Mouse (Mus musculus): ENCODE measurements at regions not wholly inside any gene's neighbourhood (a gene's known extent, or its start where the extent isn't known, plus 50 kb on each side); places are given as distances from the start of the nearest gene placed in this dataset.

DNA sequence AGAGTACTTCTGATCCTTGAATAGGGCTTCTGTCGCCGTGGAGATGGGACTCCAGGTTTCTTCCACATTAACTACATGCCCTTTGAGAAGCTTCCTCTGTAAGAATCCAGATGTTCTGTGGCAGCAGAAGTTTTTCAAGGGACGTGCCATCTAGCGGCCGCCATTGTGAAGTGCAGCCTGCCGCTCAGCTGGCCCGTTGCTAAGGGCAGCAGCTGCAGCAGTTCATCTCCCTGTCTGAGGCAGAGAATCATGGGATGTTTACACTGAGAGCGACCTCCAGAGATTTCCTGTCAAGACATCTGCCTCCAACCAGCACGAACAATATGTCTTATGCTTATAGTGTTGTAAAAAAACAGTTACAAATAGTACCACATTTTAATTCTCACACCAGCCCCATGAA lies 395.0 kb upstream of the Plxna2 start:
- DNase-seq (ENCODE audit: low spot score in 2 of 2): peak; percentile 62 to 69

DNA sequence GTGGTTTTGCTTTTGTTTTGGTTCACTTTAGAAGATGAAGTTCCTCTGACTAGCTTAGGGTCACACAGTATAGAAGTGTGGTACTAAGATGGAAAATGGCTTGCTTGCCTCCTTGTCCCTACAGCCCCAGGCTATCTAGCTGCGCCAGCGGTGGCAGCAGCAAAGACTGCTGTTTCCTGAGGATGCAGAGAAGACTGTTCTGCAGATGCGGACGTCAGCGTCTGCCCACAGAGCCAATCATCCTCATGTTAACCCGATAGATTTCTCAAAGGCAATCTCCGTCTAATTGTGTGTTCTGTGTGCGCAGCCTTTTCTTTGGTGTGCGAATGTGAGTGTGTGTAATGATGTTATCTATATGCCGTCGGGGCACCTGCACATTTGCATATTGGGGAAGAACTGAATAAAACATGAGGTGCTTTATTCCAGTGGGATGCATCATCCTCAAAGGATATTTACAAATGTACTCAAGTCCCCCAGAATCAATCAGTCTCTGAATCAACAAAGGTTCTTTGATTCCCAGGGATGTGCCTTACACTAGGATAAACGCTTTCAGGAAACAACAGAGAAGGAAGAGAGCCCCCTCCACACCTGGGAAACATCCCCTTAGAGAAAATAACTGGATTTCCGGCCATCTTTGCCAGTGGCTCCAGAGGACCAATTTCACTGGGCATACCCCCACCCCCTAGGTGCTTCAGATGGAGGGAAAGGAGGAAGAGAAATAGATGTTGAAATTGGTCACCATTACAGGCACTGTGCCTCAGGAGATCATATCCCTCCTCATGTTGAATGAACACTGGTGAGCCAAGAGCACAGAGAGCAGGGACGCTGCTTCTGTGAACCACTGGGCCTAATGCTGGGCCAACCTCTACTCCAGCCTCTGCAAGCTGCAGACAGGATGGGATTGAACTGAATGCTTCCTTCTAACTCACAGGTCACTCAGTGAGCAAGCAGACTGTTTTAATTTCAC lies 409.7 kb upstream of the Plxna2 start:
- no peak for DNase-seq (ENCODE audit: low spot score in 2 of 2)

DNA sequence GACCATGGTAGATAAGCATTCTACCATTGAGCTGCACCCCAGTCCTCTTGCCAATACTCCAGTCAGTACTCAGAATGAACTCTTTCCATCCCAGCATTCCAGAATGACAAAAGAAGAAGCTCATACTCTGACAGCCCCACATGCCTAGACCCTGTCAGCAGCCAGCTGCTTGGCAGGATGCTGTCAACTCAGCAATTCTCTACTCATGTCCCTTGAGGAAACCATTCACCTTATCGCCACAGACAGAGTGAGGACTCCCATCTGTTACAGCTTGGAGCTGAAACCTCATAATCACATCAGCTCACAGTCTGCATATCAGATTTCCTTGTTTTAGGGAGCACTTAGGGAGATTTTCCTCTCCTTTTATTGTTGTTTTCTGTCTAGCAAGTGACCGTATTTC lies 420.5 kb upstream of the Plxna2 start:
- DNase-seq (ENCODE audit: low spot score in 2 of 2): no peak

DNA sequence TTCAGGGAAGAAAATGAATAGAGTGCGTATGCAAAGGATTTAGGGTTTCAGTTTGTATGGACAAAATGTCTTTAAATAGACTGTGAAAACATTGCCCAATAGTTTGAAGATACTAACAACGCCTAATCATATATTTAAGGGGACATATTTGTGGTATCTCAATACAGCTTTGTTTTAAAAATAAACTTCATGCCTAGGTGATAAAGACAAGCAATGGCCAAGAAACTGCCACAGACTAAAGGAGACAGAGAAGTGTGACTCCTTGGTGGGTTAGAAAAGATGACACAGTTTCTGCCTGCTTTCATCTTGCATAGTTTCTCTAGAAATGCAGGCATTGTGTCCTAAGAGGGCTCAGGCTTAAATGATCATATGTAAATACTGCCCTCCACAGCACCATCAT lies 435.7 kb upstream of the Plxna2 start:
- DNase-seq (ENCODE audit: low spot score in 2 of 2): no peak

DNA sequence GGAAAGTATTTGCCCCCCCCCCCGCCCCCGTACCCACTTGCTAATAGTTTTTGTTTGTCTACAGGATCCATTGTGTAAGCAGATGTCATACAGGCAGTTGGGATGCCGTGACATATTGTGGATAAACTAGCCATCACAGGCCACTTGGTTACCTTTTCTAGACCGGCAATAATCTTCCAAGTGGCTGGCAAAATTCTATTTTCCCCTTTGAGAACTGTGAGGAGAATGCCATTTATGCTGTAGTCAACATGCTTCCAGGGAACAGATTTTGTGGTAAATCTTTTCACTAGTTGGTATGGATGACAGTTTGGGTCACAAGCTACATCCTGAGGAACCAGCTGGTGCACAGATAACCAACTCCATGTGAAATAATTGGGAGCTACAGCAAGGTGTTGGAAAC lies 456.5 kb upstream of the Plxna2 start:
- no peak for DNase-seq (ENCODE audit: low spot score in 2 of 2)

DNA sequence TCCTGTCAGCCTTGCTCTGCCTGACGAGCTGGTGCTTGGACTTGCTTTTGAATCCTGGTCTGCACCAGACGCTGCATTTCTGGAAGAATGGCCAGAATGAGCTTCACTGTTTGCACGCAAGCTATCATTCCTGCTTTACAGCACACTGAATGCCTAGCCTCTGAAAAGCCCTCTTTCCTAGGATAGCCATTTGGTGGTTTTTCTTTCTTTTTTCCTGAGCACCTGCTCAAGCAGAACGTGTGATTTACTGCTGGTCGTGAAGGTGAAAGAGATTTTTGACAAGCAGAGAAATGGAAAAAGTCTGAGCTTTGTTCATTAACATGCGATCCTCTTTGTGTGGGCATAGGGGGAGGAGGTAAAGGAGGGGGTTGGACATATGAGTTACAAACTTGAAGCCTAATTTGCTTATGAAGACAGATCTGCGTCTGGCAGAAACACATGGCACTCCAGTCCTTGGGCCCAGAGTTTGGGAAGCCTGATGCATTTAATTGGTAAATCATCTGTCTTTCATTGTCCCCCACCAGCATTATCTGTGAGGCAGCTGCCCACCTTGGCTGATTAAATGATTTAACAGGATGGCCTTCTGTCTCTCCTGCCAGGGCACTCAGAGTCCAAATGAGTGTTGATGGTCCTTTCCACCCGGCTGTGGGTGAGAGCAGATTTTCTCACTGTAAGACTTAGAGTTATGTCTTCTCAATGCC lies 457.1 kb upstream of the Plxna2 start:
- no peak for DNase-seq (ENCODE audit: low spot score in 2 of 2)

DNA sequence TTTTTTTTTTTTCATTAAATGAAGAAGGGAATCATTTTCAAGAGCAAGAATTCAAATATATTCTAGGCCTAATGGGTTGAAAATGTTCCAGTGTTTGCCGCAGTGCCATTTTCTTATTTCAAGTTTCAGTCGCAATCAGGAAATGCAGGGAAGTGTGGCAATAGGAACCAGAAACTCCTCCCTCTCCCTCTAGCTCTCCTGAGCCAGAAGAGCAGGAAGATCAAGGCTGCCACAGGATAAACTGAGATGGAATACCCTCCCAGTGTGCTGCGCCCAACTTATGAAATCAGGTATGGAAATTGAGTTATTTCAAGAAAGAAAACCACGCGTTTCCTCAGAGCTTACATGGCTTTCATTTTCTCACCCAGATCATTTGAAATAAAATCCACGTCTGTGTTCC lies 460.8 kb upstream of the Plxna2 start:
- no peak for DNase-seq (ENCODE audit: low spot score in 2 of 2)

DNA sequence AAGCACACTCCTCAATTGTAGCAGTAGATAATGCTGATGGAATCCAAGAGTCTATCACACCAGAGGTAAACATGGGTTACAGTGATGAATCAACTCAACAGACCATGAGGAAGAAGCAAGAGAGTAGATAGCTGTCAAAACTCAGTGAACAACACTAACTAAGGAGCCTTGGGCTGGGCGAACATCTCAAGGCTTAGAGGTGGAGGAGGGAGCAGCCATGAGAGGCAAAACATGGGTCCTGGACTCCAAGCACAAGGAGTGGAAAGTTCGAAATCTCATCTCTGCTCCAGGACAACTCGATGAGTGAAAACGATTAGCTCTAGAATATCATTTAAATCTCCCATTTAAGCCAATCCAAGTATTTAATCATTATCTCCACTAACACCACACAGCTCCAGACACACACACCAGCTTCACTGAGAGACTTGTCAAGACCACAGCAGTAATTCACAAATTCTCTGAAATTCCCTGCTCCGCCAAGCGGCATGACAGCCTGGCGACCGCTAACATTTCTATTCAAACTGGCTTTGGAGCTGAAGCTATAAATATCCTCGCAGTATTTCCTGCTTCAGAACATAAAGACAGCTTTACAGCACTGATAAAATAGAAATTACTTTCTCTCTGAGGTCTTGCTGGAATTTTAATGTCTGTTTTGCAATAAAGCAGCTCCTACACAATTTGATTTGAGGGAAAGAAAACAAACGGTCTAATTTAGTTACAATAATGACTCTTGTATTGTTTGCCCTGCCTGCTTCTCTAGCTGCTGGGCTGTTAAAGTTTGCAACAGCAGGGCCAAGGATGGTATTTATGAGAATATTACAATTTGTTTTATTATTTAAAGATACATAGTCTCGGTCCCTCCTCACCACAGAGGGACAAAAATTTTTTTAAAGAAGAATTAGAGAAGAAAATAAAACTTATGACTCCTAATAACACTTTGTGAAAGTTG lies 469.3 kb upstream of the Plxna2 start:
- DNase-seq (ENCODE audit: low spot score in 2 of 2): no peak

DNA sequence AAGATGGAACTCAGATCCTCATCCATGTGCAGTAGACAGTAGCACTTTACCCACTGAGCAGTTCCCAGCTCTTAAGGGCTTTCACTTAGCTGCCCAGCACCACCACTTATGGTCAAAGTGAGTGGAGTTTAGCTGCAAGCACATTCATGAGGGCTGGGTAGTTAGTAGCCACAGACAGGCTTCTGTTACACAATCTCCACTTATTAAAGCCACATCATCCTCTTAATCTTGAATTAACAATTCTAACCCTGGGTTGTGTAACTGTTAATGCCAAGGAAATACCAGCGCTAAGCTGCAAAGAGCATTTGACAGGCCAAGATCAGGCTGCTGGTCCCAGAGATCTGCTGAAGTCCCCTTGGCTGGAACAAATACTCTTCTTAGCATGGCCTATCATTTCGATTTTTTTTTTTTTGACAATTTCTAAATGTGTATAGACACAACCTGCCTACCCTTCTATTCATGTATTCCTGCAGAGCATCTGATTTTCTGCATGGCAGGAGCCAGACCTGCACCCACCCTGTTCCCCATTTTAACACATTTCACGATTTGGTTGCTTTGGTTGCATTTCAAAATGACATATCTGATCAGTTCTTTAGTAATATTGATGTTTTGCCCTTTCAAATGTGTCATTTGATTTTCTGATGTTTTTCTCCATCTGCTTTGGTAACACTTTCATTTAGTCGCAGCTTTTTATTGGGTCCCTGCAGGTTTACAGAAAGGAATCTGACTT lies 500.2 kb upstream of the Plxna2 start:
- DNase-seq (ENCODE audit: low spot score in 2 of 2): no peak

DNA sequence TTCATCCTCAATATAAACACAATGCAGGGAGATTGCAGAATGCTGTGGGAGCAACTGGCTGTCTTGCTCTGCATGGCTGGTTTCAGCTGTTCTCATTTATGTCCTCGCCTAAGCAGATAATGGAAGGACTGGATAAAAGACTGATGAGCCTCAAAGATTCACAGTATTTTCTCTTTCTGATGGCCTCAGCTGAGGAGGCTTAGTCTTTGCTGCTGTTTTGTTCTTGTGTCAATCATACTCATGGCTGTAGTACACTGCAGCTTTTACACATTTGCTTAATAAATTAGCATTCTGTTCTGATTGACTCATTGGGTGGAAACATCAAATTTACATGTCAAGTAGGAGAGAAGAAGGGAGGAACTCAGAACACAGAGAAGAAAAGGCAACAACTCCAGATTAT lies 503.6 kb upstream of the Plxna2 start:
- no peak for DNase-seq (ENCODE audit: low spot score in 2 of 2)

DNA sequence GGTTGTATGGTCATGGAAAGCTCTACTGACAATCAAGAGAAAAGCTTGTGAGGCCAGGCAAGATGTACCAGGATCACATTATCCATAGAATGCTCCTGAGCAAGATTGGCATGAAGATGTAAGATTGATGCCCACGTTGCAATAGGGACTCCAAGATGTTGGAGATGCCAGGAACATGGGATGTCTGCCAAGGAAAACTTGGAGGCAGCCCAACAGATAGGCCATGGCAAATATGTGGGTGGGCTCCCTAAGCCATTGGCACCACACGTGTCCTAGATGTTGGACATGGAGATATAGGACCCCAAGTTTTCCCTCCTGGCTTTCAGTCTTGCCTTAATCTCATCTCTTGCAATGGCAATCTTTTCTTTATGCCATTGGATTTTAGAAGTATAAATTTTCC lies 506.1 kb upstream of the Plxna2 start:
- DNase-seq (ENCODE audit: low spot score in 2 of 2): no peak

DNA sequence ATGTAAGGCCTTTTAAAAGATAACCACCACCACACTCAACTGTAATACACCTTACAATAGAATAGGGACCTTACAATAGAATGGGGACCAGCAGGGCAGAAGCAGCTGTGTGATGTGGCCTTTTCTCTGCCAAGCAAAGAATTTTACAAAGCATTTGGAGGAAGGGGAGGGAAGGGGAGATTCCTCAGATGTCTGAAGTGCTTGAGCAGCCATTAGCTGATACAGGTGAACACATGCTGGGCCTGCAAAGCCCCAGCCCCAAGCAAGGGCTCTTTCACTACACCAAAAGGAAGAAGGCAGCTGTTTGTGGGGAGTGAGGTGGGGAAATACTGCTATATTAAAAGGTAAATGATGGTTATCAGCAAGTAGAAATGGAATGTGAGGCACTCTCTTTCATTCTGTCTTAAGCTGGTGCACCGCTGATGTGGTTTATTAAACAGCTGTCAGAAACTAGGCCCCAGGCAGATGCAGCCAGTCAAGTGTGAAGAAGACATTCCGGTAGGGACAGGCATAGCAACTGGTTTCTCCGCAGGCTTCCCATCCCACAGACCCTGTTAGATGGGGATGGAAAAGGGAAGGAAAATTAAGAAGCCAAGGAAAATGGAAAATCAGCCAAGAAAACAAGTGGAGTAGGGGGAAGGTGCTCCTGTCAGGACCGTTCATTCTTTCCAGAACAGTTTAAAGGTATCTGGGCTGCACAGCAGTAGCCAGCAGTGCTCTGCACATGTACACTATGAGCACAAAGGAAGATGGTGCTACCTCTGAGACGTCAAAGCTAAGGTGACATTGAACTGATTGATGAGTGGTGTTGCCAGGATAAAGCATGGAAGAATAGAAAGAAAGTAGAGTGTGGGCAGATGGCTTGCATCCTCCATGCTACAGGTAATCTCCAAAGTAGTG lies 508.6 kb upstream of the Plxna2 start:
- DNase-seq (ENCODE audit: low spot score in 2 of 2): no peak

DNA sequence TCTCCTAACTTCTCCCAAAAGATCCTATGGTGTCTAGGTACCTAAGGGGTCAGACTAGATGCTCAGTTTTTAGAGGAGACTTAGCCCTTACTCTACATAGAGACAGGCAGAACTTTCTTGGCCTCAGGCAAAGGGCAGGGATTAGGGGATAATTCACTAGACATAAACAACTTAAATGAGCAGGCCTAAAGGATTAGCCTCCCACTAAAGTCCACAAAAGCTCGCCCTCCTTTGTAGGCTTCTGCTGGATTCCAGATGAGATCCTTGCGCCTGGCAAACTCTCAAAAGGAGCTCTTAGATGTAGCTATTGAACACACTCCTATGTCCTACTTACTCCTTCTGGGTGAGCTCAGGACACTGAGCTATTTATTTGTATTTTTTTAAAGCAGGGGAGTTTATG lies 509.9 kb upstream of the Plxna2 start:
- DNase-seq (ENCODE audit: low spot score in 2 of 2): no peak

DNA sequence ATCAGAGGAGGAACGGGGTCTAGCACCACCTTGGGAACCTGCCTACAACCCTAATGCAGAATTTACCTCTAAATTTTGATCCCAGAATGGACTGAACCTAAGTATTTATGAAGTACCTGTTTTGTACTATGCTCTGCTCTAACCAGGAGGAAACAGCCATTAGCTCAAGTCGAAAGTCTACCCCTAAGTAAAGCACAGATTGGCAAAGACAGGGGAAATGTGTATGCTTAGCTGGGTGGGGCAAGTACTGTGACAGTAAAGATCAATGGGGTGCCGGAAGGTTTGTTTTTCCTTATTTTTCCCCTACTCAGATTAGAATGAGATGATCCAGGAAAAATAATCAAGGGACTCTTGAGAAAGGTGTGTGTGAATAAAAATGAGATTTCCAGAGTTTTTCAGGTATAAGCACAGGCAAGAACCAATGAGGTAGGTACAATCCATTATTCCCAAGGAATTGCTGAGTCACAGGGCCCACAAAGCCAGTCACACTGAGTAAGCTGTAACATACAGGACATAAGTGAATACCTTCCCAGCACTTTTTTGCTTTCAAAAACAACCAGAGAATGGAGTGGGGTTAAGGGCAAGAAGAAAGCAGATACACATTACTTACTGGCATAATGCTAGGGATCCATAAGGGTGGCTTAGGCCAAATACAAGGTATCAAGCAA lies 510.6 kb upstream of the Plxna2 start:
- DNase-seq (ENCODE audit: low spot score in 2 of 2): no peak

DNA sequence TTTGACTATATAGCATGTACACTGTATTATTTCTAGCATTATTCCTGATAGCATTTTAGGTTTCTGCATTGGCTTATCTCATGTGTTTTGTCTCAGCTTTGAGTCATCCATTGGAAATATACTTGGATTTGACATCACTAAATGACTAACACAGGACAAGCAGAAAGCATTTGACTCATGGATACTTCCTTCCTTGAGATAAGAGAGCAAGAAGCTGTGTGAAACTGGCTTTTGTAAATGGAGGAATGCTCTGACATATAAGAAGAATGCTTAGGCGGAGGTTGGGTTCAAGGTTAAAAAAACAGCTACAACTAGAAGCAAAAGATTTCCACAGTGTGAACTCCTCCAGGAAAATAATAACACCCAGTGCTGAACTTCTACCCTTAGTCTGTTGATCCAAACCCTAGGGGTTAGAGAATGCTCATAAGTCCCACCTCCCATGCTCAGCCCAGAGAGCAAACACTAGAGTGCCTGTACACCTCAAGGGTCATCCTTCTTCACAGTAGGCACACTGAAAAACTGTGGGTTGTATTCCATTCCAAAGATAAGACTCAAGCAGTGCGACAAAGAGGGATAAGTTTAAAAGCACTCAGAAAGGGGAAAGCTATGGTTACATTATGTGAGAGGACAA lies 528.0 kb upstream of the Plxna2 start:
- DNase-seq (ENCODE audit: low spot score in 2 of 2): no peak

DNA sequence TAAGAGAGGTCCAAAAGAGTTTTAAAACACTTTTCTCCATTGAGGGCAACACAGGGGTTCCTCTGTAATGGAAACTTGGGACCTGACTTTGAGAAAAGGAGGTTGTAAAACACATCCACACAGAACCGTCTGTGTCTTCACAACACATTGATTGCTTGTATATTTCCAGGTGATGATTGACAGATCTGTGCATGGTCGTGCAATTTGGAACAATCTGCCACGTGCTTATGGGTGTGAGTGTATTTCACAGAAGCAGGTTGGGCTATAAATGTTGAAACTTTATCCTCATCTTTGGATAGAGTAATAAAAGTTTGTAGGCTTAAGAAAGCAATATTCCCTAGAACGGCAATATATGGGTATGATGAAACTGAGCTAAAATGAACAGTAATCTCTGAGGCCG lies 559.5 kb upstream of the Plxna2 start:
- DNase-seq (ENCODE audit: low spot score in 2 of 2): no peak

DNA sequence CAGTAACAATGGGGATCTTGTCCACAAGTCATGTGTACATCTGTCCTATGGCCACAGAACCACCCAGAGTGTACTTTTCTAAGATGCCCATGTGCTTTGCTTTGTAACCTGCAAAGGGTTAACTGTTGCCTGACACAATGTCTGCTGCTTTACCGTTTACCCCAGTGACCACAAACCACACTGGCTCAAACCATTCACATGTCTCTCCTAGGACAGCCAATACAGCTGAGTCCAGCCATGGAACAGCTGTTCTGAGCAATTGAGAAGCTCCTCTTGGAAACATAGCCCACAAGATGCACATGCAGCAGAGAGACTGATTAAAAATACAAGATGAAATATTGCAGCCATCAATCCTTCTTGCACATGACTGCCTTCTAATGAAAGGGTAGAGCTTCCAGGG lies 561.5 kb upstream of the Plxna2 start:
- no peak for DNase-seq (ENCODE audit: low spot score in 2 of 2)

DNA sequence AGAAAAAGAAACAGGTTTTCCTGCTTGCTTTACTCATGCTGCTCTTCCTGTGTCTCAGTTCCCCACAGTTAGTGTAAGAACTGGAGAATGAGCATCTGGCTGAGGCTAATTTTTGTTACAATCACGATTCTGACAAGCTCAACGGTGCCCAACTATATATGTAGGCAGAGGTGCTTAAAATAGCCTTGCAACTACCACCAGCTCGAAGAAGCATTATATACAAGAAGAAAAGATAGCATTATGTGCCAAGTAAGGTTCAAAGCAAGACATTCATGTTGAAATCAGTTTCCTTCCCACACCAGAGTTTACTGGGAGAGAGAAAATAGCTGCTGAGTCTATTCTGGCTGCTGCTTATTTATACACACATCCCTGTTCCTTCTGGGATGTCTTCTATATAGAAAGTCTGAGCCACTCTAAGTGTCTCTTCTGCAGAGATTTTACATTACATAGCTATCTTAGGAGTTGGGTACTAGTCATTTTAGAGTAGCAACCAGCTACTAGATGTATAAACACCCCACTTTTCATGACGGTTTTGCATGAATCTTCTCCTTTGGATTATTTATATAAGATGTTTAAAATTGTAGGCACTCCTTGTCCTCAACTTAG lies 568.2 kb upstream of the Plxna2 start:
- no peak for DNase-seq (ENCODE audit: low spot score in 2 of 2)
